Mouse (Mus musculus) layer of hippocampus, adult 11-12 months (tissue): ENCODE measurements around the gene 1700016D06Rik.
A peak's percentile ranks its signal among the peaks of the same experiment; 100 is the strongest.
"Not testable (repeated sequence)": the region's sequence is repeated elsewhere in the genome, so short reads cannot be mapped to it uniquely, and the experiment has no call there.

Experiments
- DNase-seq: peaks from one replicate; pipeline ENCODE4 v3.0.0; 2022; ENCODE audit warnings: low spot score

The 1700016D06Rik gene

DNA sequence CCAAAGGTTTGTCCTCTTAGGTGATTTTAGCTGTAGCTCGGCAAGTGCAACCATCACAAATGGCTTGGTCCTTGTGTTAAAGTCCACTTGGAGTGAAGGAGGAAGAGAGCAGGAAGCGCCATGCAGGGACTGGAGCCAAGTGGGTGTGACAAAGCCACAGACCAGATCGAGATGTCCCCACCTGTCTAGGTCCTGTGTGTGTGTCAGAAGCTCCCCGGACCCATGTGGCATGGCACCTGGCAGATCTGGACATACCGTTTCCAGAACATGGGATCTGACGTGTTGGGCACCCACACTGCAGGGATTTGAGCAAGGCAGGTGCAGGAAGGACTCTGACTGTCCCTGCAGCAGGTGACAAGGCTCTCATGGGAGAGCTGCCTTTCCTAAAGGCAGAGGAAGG is 565 bp upstream of the 1700016D06Rik start:
- DNase-seq = no peak

DNA sequence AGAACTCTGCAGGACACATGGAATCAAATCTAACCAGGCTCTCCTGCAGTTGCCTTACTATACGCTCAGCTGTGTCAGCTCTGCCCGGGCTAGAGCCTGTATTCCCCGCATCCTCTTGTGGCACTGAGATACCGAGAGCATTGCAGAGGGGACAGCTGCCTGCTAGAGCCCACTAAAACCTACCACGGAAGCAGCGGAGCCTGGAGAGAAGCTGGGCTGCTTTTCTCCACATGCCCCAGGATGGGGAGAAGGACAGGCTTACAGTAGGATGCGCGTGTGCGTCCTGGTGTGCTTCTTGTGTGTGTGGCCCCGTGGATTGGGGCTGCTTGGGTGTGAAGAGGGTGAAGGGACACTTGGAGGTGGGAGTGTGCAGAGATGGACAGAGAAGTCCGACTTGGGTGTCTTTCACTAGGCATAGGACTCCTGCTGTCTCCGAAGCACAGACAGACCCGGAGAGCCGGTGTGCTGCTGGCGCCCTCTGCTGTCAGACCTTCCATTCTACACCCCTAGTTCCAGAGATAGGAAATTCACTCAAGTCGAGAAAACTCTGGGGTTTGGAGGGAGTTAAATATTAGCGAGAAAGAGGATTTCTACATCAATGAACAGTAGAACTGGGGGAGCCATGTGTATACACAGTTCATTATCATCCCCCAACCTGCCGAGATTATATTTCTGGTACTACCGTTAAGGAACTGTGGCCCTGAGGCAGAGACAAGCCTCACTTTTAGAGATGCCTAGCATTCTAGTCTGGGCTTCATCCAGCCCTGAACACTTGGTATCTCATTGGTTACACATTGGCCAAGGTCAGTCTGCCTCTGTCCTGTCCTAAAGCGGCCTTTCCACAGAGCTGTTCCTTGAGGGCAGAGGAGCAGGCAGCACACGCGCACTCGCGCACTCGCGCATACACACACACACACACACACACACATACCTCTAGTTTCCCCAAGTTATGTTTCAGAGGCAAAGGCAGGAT is 517 bp downstream of the 1700016D06Rik start:
- peak; percentile 79 for DNase-seq

DNA sequence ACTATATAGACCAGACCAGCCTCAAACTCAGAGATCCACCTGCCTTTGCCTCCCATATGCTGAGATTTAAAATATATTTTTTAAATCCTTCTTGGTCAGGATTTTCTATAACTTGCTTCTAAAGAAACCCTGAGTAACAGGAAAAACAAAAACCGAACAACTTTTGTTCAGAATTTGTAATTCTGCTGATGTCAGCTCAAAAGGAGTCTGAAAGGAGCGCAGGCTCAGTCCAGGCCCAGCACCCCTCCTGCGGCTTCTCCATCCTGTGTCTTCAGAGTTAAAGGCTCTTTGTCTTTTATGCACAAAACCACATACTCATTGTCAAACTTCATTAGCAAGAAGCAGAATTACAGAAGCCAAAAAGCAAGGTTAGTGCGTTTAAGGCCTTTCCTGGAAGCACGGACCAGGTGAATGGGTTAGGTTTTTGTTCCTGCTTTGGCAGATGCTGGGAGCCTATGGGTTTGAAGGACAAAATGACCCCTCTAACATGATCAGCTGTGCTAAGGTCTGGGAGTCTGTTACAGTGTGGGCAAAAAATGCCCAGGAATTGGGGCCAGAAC is 1.3 kb downstream of the 1700016D06Rik start:
- DNase-seq = no peak

DNA sequence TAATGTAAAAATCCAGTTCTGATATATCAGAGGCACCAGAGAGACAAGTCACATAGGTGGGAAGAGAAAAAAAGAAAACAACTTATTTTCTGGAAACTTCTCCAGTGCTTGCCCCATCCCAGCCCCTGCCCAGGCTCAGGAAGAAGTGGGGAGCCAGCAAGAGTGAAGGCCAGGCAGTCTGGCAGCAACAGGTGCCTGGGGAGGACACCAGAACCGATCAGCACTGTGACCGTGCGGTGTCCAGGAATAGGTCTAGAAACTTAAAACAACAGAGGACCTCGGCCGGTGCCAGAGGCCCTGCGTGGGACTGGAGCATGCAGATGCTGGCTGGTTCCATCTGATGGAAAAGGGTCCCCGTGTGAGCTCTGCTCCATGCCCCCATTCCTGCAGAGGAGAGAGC is 3.4 kb downstream of the 1700016D06Rik start:
- DNase-seq = no peak

DNA sequence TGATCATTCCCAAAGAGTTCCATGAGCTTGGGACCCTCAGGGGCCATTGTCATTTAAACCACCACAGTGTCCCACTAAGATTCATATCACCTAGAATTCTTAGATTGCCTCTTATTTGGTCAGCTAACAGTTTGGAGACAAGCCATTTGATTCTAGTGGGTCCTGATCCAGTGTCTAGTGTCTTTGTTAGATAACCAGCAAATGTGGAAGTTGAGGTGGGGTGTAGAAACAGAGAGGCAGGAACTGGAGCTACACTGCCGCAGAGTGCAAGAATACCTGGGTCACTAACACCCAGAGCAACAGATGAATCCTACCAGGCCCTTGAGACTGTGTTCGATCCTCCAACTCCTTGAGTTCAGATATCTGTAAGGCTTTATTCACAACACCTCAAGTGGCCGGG is 4.7 kb downstream of the 1700016D06Rik start:
- DNase-seq = no peak

DNA sequence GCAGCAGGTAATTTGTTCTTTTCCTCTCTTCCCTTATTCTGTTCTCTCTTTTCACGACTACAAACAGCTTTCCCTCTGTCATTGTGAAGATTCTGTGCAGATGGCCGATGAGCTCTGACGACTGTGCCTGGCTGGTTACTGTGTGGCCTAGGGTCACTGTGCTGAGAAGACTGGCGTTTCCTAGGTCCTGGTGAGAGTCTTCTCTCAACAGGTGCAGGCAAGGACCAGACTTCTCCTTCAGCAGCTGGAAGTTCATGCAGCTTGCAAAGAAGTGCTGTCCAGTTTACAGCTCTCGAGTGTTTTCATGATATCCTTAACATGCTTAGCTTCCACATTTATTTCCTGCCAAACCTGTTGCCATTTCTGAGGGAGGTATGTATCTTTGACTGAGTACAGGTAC is 6.9 kb downstream of the 1700016D06Rik start:
- DNase-seq = no peak

DNA sequence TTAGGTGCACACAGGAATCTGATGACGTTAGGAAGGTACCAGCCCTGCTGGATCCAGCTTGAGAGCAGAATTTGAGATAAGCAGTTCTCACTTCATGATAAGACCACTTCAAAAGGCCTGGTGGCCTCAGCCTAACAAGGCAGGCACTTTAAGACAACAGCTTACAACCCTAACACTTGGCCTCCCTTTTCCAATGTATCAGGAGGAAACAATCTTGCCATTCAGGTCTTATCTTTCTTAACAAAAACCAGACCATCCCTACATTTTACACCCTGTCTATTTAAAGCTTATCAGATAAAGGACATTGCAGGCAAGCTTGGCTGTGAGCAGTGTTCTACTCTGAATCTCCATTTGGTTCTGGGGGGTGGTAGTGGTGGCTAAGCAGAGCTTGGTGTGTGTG is 8.4 kb downstream of the 1700016D06Rik start:
- no peak for DNase-seq

DNA sequence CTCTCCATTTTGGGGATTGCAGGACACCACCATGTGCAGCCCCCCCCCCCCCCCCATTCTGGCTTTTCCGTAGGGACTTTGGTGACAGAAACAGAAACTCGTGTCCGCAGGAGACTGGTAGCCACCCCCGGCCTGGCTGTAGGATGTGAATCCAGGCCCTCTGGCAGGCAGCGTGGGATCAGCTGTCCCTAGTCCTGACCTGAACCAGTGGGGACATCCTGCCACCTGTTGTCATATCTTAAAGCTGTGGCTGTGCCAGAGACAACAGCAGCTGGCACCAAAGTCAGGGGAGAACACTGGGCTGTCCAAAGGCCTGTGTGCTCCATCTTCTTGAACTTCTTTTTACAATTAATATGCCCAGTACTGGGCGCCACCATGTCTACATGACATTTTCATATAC is 9.1 kb downstream of the 1700016D06Rik start:
- no peak for DNase-seq

DNA sequence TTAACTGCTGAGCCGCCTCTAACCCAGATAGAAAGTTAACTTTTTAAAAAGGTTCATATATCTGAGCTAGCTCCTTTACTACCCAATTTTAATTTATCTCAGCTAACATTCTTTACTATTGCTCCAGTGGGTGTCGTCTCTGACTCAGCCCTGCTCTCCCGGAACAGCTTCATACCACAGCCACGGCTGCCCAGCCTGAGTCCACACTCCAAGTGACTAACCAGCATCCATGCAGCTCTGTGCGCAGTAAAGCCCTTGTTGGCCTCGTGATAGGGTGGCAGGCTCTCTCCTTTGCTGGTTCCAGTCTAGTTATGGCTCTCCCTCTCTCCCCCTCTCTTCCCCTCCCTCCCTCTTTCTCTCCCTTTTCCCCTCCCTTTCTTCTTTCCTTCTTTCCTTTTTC is 9.6 kb downstream of the 1700016D06Rik start:
- no peak for DNase-seq

DNA sequence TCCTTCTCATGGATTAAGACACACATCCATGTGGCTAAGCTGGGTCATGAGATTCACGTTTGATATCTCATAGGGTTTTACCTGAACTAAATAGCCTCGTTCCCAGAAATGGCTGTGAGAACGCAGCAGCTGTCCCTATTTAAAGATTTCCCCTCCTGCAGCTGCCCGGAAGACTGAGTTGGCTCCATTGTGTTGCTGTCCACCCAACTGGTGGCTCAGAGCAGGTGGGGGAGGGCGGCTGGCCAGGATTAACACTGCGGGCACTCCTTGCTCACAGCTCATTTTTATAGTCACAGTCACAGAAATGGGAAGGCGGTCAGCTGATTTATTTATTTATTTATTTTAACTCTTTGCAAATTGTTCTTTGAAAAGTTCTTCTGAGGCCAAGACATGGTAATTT is 10.9 kb downstream of the 1700016D06Rik start:
- DNase-seq = no peak

DNA sequence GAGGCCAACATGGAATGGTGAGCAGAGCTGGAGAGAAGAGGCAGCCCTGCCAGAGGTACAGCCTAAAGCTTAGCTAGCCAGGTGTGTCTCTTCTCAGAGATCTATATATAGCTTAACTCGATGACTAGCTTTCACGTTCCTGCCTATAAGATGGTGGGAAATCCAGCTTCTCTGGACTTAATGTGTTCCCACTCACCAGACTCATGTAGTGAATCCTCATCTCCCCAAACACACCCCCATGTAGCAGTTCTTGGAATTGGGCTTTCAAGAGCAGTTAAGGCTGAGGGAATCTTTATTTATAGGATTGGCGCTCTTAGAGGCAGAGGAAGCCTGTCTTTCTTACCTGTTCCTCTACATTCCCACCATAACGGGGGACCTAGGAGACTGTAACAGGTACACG is 13.6 kb downstream of the 1700016D06Rik start:
- no peak for DNase-seq

DNA sequence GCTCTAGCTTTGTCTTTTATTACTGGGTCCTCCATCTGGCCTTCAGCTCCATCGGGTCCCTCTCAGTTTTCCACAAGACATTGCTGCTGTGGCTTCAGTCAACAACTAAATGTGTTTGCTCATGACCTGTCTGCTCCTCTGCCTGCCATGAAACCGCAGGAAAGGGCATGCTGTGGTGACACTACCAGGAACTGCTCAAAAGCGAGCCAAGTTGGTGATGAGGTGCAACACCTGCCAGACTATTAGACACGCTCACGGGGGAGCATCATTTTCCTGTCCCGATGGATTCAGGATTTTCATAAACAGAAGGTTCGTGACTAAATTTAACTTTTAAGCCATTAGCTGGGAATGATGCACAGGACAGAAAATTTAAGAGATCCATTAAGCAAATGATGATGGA is 16.3 kb downstream of the 1700016D06Rik start:
- no peak for DNase-seq

DNA sequence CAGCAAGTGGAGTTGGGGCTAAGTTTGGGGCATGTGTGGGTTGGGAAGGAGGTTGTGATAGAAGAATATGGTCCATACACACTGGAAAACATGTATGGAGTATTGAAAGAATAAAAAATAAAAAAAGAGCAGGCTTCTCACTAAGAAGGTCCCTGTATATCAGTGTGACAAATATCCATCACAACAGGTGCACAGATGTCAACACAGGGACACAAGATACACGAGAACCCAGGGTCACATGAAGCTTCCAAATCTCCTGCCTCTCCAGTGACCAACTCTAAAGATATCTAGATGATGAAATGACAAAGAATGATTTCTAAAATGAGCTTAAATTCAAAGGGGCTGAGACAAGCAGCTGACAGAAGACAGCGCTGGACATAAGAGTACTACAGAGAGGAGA is 32.6 kb downstream of the 1700016D06Rik start:
- no peak for DNase-seq

DNA sequence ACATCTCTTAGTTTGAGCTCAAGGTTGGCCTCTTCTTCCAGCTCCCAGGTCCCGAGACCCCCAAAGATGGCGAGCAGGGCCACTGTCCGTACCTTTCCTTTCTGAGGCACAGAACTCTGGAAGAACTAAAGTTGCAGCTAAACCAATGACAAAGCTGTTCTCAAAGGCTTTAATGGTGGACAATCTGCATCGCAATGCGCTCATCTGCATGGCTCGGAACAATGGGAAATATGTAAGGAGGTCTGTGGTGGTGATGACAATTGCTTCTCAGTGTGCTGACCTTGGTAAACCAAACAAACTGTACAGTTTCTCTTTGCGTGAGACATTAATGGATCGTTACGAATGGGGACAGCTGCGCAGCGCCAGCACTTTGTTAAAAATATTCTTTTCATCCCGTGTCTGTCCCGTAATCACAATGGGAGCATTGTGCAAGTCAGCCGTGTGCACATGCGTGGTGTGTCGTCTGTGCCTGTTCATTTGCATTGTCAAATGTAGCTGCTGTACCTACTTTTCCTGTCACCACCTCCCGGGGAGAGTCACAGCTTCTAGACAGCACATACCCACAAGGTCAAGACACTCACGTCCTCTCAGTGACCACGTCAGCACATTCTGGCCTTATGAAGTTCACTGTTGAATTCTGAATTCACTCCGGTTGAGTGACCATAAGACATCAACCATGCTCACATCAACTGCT is 34.7 kb downstream of the 1700016D06Rik start:
- DNase-seq = not testable (repeated sequence)

DNA sequence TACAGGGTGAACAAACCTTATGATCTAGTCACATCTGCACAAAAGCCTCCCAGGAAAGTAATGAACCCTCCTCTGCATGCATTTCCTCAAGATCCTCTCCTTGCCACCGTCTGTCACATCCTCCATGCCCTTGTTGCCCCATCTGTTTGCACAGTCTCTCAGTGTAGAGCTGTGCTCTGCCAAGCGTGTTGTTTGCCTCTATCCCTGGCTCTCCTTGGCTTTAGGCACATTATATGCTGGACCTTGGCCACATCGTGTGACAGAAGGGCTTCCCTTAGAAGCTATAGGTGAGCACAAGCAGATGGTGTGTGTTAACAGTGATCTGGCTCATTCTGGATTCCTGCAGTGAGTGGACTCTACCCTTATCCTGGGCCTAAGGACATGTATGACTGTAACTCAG is 38.9 kb downstream of the 1700016D06Rik start:
- no peak for DNase-seq

DNA sequence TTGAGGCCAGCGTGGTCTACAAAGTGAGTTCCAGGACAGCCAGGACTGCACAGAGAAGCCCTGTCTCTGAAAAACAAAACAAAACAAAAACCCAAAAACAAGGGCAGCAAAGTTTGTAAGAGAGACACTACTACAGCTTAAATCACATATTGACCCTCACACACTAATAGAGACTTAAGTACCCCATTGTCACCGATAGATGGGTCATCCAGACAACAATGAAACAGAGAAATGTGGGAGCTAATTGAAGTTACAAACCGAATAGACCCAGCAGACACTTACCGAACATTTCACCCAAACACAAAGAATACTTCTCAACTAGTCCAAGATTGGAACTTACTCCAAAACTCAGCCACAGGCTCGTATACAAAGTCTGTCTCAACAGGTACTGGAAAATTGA is 50.8 kb downstream of the 1700016D06Rik start:
- no peak for DNase-seq

DNA sequence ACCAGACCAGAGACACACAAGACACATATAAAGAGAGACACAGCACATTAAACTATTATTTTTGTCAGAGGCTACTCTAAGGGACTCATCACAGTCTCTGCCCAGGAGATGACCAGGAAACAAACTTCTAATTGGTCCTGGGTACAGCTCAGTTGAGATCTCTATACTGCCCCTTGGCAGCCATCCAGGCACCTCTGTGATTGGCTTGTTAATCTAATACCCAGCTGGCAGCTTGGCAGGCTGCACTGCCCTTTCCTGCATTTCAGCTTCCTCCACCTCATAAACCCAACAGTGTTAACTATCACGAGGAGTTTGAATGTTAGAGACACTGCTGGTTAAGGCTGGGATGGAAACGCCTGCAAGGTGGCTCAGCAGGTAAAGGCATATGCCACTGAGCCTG is 57.7 kb downstream of the 1700016D06Rik start:
- DNase-seq = no peak

DNA sequence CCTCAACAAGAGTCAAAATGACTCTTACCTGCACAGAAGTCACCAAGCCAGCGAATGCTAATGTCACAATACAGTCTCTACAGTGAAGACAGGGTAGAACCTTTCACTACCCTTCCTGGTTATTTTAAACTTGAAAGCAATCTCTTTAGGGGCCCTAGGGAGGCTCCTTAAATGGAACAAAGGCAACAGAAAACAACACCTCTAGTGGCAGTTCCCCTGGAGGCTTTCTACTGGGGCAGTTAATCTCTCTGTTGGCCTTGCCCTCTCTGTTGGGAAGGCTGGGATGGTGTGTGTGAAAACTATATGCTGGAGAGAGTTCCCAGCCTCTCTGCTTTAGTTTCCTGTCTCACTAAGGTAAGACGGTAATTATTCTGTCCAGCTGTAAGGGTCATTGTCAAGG is 60.3 kb downstream of the 1700016D06Rik start:
- no peak for DNase-seq

DNA sequence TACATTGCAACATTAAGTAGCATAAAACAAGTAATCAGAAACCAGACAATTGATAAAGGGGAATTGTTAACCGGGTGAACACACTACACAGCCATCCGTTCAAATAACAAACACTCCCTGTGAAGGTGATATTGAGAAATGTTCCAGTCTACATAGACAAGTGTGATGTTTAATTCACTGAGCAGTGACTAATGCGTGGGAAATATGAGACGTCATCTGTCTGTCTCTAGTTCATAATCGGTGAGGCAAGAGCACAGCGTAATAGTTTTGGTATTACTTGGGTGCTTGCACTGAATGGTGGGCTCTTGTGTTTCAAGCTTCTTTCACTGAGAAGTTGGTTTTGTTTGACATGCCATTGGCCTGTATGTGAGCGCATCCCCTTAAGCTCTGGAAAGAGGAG is 63.3 kb downstream of the 1700016D06Rik start:
- no peak for DNase-seq

DNA sequence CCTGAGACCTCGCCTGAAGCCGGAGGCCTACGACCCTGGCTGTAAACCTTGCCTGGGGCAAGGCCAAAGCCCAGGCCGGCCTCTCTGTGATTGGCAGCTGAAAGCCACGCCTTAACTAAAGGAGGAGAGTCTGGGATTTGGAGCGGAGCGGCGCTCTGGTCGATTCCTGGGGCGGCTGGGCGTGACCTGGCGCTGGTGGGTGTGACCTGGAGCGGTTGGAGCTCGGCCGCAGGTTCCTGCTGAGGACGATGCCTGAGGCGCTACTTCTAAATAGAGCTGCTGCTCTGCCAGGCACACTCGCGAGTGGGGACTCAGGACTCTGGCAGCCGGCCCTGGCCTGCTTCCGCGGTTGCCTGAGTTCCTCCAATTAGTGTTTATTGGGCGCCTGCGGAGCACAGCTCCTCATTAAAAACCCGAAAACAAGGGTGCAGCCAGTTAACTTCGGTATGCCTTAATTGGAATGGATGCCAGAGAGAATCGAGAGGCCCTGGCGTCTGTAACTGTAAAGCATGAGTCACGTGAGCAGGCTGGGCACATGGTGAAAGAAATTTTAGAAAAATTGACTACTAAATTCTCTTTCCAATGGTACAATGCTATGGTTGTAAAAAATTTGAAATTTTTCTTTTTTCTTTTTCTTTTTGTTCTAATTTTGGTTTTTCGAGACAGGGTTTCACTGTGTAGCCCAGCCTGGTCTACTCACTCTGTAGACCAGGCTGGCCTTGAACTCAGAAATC is 64.4 kb downstream of the 1700016D06Rik start:
- peak; percentile 84 for DNase-seq

DNA sequence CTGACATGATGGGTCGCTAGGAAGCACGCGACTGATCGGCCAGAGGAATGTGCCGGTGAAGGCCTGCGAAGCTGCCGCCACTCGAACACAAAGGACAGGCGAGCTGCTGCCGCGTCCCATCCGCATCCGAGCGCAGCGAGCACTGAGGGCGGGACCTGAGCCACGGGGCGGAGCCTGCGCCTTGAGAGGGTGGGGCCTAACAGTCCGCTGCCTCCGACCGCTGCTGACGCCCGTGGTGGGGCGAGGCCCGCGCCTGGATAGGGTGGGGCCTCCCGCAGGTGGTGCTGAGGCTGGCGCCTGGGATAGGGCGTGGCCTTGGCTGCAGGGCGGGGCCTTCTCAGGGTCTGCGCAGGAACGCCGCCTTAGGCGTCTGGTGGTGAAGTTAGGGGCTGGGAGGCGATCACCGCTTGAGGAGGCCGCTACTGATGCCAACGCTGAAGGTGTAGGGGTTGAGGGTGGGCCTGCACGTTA is 65.2 kb downstream of the 1700016D06Rik start, which contains the start of gene Ankrd10:
Gene Ankrd10 (minus strand): TSS at position 147 of the 471 bp plus-strand sequence.
- DNase-seq = peak; percentile 95

DNA sequence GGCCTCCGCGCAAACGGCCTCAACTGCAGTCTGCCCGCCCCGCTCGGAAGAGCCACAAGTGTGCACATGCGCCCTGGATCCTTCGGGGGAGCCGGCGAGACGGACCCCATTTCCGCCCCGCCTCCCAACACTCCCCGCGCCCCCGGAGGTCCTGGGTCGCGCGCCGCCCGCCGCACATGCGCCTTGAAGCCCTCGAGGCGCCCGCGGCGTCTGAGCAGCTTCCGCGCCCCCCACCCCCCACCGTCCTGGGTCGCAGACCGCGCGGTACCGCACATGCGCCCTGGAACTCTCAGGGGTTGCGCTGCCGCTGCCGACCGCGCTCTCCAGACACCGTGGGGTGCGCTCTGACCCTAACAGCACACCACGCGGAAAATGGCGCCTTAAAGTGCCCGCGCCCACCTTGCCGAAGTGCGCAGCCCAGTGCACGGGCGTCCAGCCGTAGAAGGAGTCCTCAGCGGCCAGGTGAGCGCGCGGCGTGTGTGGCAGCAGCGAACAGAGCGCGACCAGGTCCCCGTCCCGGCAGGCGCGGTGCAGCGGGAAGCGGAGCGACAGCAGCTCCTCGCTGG is 65.8 kb downstream of the 1700016D06Rik start:
- DNase-seq = peak; percentile 86
